Mouse (Mus musculus): ENCODE results near the gene Rp2. TPM values are rescaled to one million over a fixed set of nuclear protein-coding genes. Genes with fewer than 3 reads are reported as not detected.

The Rp2 gene
- polyA plus RNA-seq, 1 experiment: 7.1 TPM

DNA sequence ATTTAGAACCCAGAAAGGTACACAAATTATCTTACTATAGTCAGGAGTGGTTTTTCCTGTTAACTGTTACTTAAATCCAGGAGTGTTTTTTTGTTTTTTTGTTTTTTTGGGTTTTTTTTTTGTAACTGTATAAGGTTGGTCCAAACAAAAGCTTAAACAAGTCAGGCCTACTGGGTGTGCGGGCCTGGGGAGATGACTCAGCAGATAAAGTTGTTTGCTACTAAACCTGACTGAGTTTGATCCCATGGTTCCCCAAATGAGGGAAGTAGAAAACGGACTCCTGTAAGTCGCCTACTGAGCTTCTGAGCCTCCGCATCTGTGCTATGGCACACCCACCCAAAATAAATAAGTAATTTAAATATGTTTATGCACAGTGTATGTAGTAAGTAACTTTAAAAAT is 55.3 kb downstream of the Rp2 start:
- Histone ChIP-seq H3K4me1 (ENCODE audit: control insufficient read depth, insufficient read depth, low read length) (peaks cover 4% of the 10 kb centered on the region), H3K27ac (ENCODE audit: insufficient read depth, low read depth, low read length) (no peak overlapping the region), H3K27me3 (replicated peaks; ENCODE audit: control insufficient read depth, insufficient read depth, low read length) (no peaks in the 10 kb centered on the region), H3K36me3 (ENCODE audit: control insufficient read depth, insufficient read depth, low read length) (no peaks in the 10 kb centered on the region), H3K4me3 (ENCODE audit: insufficient read depth, low read depth, low read length) (no peak overlapping the region)
- DNase-seq: no peak
- WGBS: 90% methylated on average over 4 of the region's 4 CpGs
- TF ChIP-seq POLR2A (IDR thresholded peaks at IDR 0.05; ENCODE audit: low read depth, low read length): no peak
- no peak for TF ChIP-seq CTCF (conservative IDR thresholded peaks at IDR 0.05; ENCODE audit: insufficient read depth, insufficient read length, low read depth, low read length)

GRCm38 (mm10) chrX:20425140-20425838 is 61.0 kb downstream of the Rp2 start, which contains the start of gene Jade3:
Gene Jade3 (plus strand): TSS chrX:20425688.
- 1% methylated on average over 37 of the region's 67 CpGs for WGBS
- peak; percentile 21 for TF ChIP-seq POLR2A (IDR thresholded peaks at IDR 0.05; ENCODE audit: low read depth, low read length)
- TF ChIP-seq CTCF (conservative IDR thresholded peaks at IDR 0.05; ENCODE audit: insufficient read depth, insufficient read length, low read depth, low read length): no peak
- Histone ChIP-seq H3K27ac (ENCODE audit: insufficient read depth, low read depth, low read length) (peak within 1 kb of the TSS; percentile 62), H3K4me3 (ENCODE audit: insufficient read depth, low read depth, low read length) (peak within 1 kb of the TSS; percentile 89), H3K36me3 (ENCODE audit: control insufficient read depth, insufficient read depth, low read length) (no peaks in the 10 kb centered on the region), H3K4me1 (ENCODE audit: control insufficient read depth, insufficient read depth, low read length) (no peaks in the 10 kb centered on the region), H3K27me3 (replicated peaks; ENCODE audit: control insufficient read depth, insufficient read depth, low read length) (no peaks in the 10 kb centered on the region)
- peak; percentile 90 for DNase-seq

- DNase-seq: peak; percentile 33
- no peaks in the 10 kb centered on the region for H3K36me3 ChIP-seq (ENCODE audit: control insufficient read depth, insufficient read depth, low read length)
- no peaks in the 10 kb centered on the region for H3K4me1 ChIP-seq (ENCODE audit: control insufficient read depth, insufficient read depth, low read length)
- no peaks in the 10 kb centered on the region for H3K27me3 ChIP-seq (replicated peaks; ENCODE audit: control insufficient read depth, insufficient read depth, low read length)
- 0 out of 2 replicates have a peak overlapping the region, but pooled peaks have one; percentile 49 for H3K27ac ChIP-seq (ENCODE audit: insufficient read depth, low read depth, low read length)
- H3K4me3 ChIP-seq (ENCODE audit: insufficient read depth, low read depth, low read length): peak overlapping the region; percentile 89
- under 1% methylated on average over 25 of the region's 51 CpGs for WGBS
- TF ChIP-seq CTCF (conservative IDR thresholded peaks at IDR 0.05; ENCODE audit: insufficient read depth, insufficient read length, low read depth, low read length): 0 out of 2 replicates have a peak, but pooled peaks have one; percentile 17
- TF ChIP-seq POLR2A (IDR thresholded peaks at IDR 0.05; ENCODE audit: low read depth, low read length): no peak
Measured at GRCm38 (mm10) chrX:20425839-20426449, 61.7 kb downstream of the Rp2 start.

Other genes starting within 250 kb of the Rp2 start
- 1.2 and 1.9 TPM in 2 replicates for gene Slc9a7, start 72.7 kb upstream of the Rp2 start, polyA plus RNA-seq (2012; rRNA removed)
- gene Jade3, start 61.2 kb downstream of the Rp2 start, polyA plus RNA-seq (2012; rRNA removed): 0.69 and 0.84 TPM in 2 replicates
- 1.5 and 1.7 TPM in 2 replicates for gene Rgn, start 185.3 kb downstream of the Rp2 start, polyA plus RNA-seq (2012; rRNA removed)